Mouse (Mus musculus): ENCODE measurements around the gene Ccdc60. TPM values are rescaled to one million over a fixed set of nuclear protein-coding genes. Genes with fewer than 3 reads are reported as not detected.
"Not testable (repeated sequence)": the region's sequence is repeated elsewhere in the genome, so short reads cannot be mapped to it uniquely, and the experiment has no call there.

Ccdc60 gene
- polyA plus RNA-seq, 1 experiment = 2.7 TPM

DNA sequence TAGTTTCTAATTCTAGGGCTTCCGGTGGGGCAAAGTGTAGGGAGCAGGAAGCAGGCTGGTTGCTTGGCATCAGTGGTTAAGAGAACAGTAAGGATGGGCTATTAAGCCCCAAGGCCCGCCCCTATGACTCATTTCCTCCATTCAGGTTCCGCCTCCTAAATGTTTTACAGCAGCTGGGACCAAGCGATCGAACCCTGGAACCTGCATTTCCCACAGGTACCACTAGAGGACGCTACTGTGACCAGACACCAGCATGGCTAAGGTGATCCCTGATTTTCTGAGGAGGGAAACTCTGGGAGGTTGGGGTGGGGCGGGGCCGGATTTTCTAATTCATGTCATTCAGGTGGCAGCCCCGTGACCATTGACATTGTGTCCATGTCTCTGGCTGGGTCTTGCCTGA is 96.1 kb downstream of the Ccdc60 start:
- no peak for DNase-seq (ENCODE audit: low spot score)

DNA sequence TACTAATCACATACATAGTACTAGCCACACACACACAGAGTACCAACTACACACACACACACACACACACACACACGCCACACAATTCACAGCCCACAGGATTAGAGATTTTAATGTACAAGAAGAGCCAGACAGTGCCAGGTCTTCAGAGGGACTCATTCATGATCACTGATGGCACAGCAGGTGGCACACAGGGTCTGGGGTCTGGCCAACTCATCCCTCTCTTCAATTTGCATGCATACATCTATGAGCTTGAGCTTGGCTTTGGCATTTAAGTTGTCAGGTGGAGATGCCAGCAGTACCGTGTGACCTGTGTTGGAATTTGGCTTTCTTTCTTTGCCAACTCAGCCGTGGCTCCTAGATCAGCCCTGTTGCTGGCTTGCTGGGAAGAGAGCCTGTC is 97.2 kb downstream of the Ccdc60 start:
- no peak for DNase-seq (ENCODE audit: low spot score)

DNA sequence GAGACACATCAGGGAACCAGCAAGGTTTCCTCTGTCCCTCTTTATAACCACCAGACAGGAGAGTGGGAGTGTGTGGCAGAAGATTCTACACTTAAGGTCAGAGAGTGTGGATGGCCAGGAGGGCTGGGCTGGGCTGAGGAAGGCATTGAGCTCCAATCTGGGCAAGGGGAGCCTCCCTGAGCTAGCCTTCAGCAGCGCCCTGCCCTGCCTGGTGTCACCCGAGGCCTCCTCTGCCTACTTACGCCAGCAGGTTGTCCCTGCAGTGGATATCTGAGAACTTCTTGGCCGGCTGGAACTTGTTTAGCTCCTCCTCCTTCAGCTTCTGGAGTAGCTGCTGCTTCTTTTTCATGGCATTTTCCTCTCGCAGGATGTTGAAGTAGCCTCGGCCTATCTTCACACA is 99.0 kb downstream of the Ccdc60 start:
- no peak for DNase-seq (ENCODE audit: low spot score)

DNA sequence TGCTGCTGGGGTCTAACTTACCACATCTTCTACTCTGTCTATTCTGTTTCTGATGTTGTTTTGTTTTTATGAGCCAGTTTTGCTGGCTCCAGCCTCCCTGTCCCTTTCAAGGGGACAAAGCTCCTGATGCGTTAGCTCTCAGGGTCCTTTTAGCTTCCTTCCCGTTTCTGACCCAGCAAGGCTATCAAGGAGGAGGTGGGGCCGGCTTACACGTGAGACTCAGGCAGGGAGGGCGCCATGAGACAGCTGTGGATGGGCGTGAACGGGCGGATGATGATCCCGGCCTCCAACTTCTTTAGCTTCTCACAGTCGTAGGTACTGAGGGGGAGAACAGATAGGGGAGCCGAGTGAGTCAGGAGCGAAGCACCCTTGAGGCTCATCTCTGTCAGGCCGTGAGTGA is 108.2 kb downstream of the Ccdc60 start:
- no peak for DNase-seq (ENCODE audit: low spot score)

DNA sequence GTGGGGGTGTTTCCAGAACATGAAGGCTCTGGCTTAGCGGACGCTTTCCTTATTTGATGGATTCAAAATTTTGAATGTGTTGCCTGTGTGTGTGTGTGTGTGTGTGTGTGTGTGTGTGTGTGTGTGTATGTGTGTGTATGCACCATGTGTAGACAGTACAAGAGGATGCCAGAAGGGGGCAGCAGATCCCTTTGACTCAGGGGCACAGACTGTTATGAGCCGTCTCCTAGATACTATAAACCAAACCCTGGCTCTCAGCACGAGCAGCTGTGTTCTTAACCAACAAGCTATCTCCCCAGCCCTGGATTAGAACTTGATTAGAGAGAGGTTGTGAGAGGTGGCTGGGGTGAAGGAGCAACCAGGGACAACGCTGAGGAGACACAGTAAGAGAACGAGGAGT is 117.1 kb downstream of the Ccdc60 start:
- DNase-seq (ENCODE audit: low spot score) = no peak

DNA sequence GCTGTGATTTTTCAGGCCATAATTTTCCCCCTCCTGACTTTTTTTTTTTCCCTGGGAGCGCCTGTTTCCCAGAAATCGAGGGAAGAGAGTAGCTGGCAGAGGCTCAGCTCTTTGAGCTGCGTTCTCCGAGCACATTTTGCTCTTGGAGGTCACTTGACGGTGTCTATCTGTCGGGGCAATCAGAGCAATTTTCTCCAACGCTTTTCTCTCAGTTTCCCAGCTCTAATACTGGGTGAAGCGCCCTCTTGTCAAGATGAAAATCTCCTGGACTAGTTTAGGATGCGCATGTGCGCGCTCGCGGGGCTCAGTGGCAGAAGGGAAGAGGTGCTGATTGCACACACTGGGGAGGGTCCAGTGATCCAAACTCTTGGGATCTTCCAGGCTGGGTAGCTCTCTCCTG is 121.8 kb downstream of the Ccdc60 start:
- DNase-seq (ENCODE audit: low spot score) = no peak

DNA sequence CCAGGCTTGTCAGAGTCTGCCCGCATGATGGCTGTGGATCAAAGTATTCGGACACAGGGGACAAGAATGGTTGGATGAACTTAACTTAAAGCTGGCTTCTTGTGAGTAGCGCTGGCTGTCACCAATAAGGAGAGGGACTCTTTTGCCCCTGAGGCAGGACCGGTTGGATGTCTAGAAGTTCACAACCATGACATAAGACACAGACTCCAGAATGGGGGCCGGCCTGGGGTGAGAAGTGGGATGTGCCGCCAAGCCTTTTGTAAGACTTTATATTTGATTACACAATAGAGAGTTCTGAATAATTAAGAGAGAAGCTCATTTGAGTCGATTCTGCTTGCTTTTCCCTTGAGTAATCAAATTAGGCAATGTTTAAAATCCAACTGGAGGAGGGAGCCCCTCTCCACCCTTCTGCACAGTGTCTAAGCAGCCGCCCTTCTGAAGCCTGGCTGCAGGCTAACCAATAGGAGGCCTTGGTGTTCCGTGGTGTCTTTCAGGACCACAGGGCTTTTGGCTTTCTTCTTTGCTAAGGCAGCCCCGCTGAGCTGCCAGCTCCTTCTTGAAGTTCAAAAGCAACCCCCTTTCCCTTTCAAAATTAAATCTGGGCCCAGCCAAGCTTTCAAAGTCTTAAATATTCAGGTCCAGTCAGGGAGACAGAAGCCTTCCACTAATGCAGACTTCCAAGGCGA is 123.4 kb downstream of the Ccdc60 start:
- no peak for DNase-seq (ENCODE audit: low spot score)

DNA sequence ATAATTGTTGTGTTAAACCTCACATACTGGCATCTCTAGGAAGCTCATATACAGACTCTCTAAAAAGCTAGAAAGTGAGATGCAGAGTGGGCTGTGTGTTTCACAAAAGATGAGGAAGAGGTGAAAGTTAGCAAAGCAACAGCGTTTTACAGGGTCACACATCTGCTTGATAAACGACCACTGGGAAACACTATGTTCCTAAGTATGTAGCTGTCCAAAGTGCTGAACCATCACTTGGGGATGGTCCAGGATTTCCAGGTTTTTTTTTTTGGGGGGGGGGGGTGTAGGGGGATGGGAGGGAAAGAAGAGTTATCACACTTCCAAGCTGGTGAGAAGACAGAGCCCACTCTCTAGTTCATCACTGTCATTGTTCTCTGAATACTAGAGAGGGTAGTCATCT is 134.0 kb downstream of the Ccdc60 start:
- no peak for DNase-seq (ENCODE audit: low spot score)

DNA sequence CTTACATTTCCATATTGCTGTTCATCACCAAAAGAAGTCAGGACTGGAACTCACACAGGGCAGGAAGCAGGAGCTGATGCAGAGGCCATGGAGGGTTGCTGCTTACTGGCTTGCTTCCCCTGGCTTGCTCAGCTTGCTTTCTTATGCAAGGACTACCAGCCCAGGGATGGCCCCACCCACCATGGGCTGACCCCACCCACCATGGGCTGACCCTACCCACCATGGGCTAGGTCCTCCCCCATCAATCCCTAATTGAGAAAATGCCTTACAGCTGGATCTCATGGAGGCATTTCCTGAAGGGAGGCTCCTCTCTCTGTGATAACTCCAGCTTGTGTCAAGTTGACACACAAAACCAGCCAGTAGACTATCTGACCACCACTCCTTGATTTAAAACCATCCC is 142.3 kb downstream of the Ccdc60 start:
- not testable (repeated sequence) for DNase-seq (ENCODE audit: low spot score)

DNA sequence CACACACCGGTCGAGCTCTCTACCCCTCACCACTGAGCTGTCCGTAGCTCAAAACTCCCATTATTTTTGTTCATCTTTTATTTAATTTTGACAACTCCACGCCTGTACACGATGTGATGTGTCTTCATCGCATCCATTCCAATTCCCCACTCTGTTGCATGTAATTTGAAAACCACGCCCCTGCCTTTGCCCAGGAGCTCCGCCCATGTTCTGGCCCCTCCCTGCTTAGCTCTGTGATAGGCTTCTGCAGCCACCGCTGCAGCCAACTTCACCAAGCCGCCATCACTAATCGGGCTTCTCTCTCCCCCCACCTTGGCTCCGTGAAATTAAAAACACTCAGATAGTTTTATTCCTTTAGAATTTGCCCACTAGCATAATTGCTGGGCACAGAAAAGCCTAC is 144.1 kb downstream of the Ccdc60 start:
- DNase-seq (ENCODE audit: low spot score) = no peak

DNA sequence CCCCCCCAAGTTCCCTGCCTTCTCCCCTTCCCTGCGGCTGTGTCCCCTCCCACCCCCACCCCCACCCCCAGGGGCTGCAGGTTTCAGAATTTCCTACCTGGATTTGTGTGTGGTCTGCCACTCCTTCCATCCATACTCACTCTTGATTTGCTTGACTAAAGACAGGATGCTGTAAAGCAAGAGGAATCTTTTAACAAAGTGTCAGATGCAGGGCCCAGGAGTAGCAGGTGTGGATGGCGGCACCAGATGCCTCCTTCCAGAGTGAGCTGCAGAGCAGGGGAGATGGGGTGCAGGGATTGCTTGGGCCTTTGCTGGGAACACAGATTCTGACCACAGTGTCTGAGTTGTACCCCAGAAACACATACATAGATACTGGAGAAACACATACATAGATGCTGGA is 148.1 kb downstream of the Ccdc60 start:
- no peak for DNase-seq (ENCODE audit: low spot score)

DNA sequence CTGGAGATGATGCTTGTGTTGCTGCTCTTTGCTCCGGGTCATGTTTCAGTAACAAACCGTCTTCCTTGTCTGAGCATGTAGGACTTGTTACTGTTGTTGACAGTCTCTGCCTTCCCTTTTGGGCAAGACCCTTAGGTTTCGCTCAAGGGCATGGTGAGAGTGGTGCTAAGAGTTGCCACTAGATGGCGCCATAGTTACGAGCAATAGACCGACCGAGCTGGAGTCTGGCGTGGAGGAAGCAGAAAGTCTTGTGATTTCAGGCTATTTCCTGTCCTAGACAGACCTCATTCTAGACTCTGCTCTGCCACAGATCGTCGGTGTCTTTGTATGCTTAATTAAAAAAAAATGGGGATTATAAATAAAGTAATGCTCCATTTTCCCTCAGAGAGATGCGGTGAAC is 165.4 kb downstream of the Ccdc60 start:
- no peak for DNase-seq (ENCODE audit: low spot score)

DNA sequence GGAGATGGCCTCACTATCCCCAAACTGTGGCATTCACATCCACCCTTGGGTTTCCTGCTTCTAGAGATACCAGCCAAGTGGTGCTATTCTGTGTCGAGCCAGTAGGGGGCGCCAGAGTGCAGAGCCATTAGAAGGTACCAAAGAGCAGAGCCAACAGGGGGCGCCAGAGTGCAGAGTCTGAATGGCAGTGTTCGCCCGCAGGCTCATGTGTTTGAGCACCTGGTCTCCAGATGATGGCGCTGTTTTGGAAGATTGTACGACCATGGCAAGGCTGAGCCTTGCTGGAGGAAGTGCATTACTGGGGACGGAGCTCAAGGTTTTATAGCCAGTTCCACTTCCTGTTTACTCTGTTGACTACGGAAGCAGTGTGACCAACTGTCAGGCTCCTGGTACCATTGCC is 172.2 kb downstream of the Ccdc60 start:
- DNase-seq (ENCODE audit: low spot score) = no peak

DNA sequence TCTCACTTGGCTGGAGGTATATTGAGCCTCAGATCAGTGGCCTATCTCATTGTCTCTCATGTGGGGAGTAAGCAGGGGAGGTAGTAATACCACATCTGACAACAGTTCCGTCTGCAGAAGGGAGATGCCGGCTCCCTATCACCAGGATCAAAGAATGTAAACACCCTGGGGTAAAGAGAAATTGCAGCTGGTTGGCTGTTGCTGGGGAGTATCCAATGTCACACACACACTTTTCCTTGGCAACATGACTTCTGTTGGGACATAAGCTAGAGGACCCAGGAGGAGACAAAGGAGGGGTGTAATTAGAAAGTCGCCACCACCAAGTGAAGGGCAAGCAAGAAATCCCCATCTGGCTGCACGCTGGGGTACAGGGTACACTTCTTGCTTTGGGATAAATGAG is 172.7 kb downstream of the Ccdc60 start:
- DNase-seq (ENCODE audit: low spot score) = no peak

DNA sequence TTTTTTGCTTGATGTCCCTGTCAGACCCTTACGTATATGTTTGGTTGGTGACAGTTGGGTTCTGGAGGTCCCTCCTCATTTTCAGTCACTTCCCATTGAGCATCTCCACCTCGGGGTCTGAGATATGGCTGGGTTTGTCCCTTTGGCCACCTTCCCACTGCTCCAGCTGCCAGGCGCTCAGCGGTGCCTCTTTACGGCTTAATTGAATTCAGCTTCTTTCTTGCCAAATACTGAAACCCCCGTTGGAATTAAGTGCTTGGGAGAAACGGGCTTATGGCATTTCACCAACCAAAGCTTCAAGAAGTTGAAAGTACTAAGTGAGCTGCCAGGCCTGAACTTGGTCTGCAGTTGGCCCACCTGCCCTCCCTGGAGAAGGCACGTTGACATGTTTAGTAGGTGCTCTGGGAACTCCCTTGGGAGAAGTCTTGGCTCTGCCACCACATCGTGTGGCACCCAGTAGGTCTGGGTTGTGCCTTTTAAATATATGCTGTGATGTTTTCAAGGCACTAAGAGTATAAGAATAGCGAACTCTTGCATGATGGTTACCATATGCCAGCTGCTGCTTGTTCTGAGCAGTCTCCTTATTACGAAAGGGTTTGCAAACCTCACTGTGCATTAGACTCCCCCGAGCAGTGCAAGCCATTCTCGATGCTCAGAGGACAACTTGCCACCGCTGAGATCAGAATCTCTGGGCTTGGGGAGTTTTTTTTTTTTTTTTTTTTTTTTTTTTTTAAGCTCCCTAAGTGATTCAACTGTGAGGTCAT is 173.5 kb downstream of the Ccdc60 start:
- DNase-seq (ENCODE audit: low spot score) = no peak

DNA sequence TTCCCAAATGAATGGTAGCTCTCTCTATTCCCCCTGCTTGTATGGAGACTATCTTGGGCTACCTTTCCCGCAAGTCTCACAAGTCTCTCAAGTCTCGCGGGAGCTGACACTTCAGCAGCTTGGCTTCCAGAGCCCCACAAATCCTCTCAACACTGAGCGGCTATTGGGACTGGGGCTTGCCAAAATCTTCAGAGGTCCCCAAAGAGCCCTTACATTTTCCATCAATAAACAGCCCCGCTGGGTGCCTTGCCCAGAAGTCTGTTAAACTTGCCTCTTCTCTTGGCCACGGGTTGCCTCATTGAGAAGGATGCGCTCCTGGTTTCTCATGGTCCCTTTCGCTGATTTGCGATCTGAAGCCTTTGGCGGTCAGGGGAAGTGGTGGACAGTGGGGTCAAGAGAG is 180.1 kb downstream of the Ccdc60 start:
- no peak for DNase-seq (ENCODE audit: low spot score)

DNA sequence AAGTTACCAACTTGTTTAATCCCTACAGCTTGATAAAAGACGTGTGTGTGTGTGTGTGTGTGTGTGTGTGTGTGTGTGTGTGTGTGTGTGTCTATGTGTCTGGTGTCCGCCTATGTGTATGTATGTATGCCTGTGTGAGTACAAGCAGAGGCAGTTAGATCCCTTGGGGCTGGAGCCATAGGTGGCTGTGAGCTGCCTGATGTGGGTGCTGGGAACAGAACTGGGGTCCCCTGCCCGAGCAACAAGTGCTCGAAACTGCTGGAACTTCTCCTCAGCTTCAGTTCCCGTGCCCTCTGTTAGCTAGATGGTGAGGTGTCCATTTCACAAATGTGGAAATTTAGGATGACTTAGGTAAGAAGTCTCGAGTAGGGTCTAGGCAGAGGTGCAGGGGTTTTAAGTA is 204.6 kb downstream of the Ccdc60 start:
- no peak for DNase-seq (ENCODE audit: low spot score)

DNA sequence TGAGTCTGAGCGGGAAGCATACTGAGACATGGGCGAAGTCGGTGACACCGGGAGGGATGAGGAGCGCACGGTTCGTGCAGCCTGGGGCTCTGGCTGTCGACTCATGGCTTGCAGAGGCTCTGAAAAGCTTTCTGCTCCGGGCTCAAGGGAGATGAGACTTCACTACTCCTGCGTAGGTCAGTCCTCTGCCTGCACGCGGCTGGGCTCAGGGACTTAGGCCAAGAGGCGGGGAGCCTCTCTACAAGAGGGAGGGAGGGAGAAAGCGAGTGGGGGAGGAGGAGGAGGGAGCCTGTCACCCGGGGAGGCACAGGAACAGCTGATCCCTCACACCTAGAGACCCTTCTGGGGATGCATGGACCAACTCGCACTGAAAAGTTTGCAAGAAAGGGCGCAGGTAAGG is 205.7 kb downstream of the Ccdc60 start, which contains the start of gene Tmem233:
Gene Tmem233, minus strand, starts transcription at position 164 of the 400 bp plus-strand sequence.
- no peak for DNase-seq (ENCODE audit: low spot score)

DNA sequence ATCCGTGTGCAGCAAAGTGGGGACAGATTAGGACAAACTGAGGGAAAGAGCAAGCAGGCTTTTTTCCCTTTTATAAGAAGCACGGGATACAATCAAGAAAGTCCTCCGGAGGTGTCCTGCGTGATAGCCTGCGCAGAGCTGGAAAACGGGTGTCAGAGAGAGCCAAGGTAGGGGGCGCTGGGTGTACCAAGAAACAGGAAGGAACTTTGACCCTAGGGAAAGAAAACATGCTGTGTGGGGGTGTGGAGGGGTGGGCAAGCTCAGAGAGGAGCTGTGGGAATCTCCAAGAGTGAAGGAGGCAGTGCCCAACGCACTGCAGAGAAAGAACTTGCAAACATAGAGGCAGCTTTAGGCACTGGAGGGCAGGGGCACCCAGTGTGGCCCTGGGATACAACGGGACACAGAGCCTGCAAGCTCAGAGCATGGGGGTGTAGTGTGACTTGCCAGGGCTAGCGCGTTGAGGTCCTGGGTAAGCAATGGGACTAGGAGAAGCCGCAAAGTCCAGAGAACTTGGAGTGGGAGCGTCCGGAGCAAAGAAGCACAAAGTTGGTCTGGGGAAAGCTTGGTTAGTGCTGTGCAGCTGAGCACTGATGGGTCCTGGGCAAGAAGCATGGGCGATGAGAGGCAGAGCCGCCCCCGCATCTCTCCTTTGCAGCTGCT is 206.4 kb downstream of the Ccdc60 start:
- DNase-seq (ENCODE audit: low spot score) = no peak

DNA sequence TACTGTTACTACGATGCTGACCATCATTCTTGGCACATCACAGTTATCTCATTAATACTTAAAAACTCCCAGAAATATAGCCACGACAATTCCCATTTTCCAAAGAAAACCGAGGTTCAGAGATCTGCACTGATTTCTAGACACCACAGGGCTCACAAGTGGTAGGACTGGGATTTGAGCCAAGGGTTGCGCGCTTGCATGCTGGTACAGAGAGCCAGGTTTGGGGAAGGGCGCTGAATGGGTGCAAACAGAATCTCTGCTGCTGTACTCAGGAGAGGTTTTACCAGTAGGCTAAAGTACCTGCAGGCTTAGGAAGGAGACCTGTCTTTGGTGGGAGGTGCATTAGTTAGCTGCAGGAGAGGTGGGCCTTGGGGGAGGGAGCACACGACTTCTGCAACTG is 207.2 kb downstream of the Ccdc60 start:
- DNase-seq (ENCODE audit: low spot score) = no peak

DNA sequence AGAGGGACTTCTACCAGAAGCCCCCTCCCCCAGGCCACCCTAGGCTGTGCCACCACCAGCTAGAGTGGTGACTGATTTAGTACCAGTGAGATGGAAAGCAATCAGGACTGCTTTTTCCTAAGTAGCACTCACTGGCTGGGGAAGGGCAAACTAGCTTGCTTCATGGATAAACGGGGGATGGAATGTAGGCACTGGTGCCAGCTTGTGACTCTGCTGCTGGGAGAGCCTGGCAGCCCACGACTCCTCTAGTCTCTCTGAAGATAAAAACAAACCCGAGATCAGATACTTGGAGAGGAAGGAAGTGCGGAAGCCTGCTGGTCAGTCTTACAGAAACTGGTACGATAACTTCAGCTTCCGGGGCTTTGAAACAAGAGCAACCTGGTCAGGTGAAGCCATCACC is 208.0 kb downstream of the Ccdc60 start:
- DNase-seq (ENCODE audit: low spot score) = no peak

Data from urinary bladder, adult 2 months (tissue).